Mouse (Mus musculus) forebrain, embryonic 10.5 days (tissue): ENCODE measurements at regions not wholly inside any gene's neighbourhood (a gene's known extent, or its start where the extent isn't known, plus 50 kb on each side); places are given as distances from the start of the nearest gene placed in this dataset.

Experiments used
- DNase-seq: peaks from one replicate; pipeline ENCODE4 v3.0.0-alpha.2; 2017; ENCODE audit warnings: low spot score; ENCODE audit errors: extremely low spot score
- H3K27ac ChIP-seq: fragments of 300-500 bp; sonication (generic); 2 replicates; pipeline ENCODE4 v1.5.1; 2016; ENCODE audit warnings: mild to moderate bottlenecking
- H3K27me3 ChIP-seq: fragments of 300-500 bp; sonication (generic); 2 replicates; pipeline ENCODE4 v1.6.1; 2016; ENCODE audit warnings: mild to moderate bottlenecking; ENCODE audit not compliant: poor library complexity, severe bottlenecking
- H3K36me3 ChIP-seq: fragments of 300-500 bp; sonication (generic); replicated peaks from 2 replicates; pipeline ENCODE4 v1.6.1; 2016; ENCODE audit warnings: mild to moderate bottlenecking, moderate library complexity
- H3K4me1 ChIP-seq: fragments of 300-500 bp; sonication (generic); 2 replicates; pipeline ENCODE4 v1.6.1; 2016
- H3K4me3 ChIP-seq: fragments of 300-500 bp; sonication (generic); 2 replicates; pipeline ENCODE4 v1.5.1; 2016; ENCODE audit warnings: mild to moderate bottlenecking, moderate library complexity
- H3K9me3 ChIP-seq: fragments of 300-500 bp; sonication (generic); 2 replicates; pipeline ENCODE4 v1.6.1; 2016; ENCODE audit warnings: mild to moderate bottlenecking, moderate library complexity
- WGBS: fragments of 180-500 bp; shearing (Covaris S2); methylation state at CpG from one replicate; pipeline ENCODE4 v1.1.7; 2016; 5-methylcytosine and 5-hydroxymethylcytosine counted together

DNA sequence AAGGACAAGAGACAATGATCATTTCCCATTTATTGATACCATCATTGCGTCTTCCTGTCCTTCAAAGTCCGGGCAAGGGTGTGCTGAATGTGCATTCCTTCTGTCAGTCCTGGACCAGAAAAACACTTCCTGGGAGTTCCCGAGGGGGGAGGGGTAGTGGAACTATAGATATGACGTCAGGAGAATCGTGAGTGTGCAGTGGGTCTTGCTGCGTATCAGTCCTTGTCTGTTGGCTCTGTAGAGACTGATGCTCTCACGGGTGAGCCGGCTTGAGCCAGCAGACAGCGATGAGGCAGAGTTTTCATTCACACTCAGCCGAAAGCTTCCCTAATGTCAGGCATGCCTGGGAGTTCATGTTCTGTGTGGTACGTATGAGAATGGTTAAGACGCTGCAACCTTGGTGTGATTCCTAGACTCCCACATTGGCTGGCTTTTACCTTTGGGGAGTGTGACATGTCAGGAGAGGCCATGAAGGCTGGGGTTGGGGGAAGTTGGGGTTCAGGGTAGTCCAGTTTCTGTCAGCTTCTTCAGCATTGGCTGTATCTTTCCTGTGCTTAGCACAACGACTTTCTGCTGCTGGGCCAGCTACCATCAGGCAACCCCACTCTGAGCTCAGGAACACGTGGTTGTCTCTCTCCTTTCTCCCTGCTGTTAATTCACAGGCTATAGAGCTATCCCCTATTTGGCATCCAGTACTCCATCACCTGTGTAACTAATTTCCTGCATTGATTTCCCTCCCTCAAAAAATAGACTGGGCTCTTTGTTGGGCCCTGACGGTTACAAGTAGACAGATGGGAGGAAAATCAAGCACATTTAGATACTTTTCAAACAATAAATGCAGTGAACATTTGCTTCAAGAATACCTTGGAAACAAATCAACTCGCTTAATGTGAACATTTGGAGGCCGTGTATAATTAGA, 203.2 kb upstream of the Daam1 start:
- Histone ChIP-seq H3K27me3 (no peaks in the 10 kb centered on the region), H3K27ac (no peak overlapping the region), H3K36me3 (no peaks in the 10 kb centered on the region), H3K9me3 (no peaks in the 10 kb centered on the region), H3K4me3 (no peak overlapping the region), H3K4me1 (0 out of 2 replicates have a peak, but pooled peaks cover 8% of the 10 kb centered on the region)
- DNase-seq, result no peak
- WGBS, result 82% methylated on average over 17 of the region's 17 CpGs

DNA sequence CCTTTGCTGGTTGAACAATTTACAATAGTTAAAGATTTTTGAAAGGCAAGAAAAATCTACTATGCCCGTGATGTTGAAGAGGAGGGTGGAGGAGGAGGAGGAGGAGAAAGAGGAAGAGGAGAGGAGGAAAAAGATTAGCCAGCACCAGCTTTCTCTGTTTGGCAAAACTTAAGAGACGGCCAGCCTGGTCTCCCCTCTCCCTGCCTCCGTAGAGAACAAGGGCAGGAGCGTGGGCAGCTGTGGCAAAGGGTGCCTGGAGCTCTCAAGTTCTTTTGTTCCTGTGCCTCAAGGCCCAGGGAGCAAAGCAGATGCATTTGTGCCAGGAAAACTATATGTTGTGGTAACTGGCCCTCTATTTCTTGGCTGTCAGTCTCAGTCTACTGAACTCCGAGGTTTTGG, 202.5 kb upstream of the Daam1 start:
- H3K27ac ChIP-seq, result no peak overlapping the region
- H3K27me3 ChIP-seq, result no peaks in the 10 kb centered on the region
- no peak overlapping the region for H3K4me3 ChIP-seq
- 77% methylated on average over 5 of the region's 5 CpGs for WGBS
- H3K9me3 ChIP-seq, result no peaks in the 10 kb centered on the region
- H3K36me3 ChIP-seq, result no peaks in the 10 kb centered on the region
- DNase-seq, result no peak
- H3K4me1 ChIP-seq, result 0 out of 2 replicates have a peak, but pooled peaks cover 8% of the 10 kb centered on the region

DNA sequence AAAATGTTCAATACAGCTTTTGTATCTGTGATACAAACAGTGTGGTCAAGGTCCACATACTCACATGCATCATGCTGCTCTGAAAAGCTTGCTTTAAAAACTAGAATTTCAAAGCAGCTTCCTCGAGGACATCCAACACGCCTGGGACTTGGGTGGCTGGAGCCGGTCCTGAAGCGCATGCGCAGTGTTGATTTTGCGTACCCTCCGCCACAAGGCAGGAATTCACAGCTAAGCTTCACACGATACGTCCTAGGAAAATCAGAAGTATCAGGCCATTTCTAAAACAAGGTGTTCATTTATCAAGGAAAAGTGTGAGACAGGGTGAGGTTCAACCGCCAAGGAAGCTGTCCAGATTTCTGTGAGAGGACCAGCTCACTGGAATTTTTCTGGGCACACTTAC, 202.1 kb upstream of the Daam1 start:
- H3K4me3 ChIP-seq, result no peak overlapping the region
- H3K36me3 ChIP-seq, result no peaks in the 10 kb centered on the region
- H3K27me3 ChIP-seq, result no peaks in the 10 kb centered on the region
- H3K9me3 ChIP-seq, result no peaks in the 10 kb centered on the region
- WGBS, result 94% methylated on average over 10 of the region's 10 CpGs
- DNase-seq, result no peak
- H3K4me1 ChIP-seq, result 0 out of 2 replicates have a peak, but pooled peaks cover 8% of the 10 kb centered on the region
- no peak overlapping the region for H3K27ac ChIP-seq

DNA sequence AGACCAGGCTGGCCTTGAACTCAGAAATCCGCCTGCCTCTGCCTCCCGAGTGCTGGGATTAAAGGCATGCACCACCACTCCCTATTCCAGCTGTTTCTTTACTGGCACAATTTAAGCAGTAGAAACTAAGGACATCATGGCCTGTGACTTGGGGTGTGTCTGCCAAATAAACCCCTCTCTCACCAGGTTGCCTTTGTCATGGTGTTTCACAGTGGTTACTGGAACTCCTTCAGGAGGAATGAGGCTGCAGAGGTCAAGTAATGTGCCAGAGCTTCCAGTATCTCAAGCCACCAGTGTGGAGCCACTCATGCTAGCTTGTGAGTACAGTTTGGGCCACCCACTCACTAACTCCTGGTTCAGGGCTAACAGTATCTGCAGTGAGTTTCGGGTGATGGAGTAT, 200.5 kb upstream of the Daam1 start:
- no peak overlapping the region for H3K27ac ChIP-seq
- H3K36me3 ChIP-seq, result no peaks in the 10 kb centered on the region
- WGBS, result 90% methylated on average over 3 of the region's 3 CpGs
- no peak for DNase-seq
- H3K4me3 ChIP-seq, result no peak overlapping the region
- no peaks in the 10 kb centered on the region for H3K9me3 ChIP-seq
- H3K4me1 ChIP-seq, result no peaks in the 10 kb centered on the region
- no peaks in the 10 kb centered on the region for H3K27me3 ChIP-seq

DNA sequence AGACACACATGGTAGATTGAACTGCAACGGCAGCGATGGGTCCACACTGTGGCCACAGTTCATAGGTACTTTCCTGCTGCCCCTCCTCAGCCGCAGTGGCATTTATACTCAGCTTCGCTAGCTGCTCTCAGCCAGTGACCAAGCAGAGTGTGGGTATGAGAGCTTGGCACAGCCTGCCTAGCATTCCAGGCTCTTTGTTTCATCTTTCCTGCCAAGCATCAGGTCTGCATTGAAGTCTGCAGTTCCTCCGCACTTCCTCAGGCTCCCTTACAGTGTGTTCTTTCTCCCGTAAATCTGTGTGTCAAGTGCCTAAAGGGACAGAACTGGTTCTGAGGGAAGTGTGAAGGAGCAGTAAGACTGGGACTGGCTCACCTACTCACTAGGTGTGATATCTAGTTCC, 194.6 kb upstream of the Daam1 start:
- Histone ChIP-seq H3K36me3 (no peaks in the 10 kb centered on the region), H3K4me3 (no peak overlapping the region), H3K27ac (no peak overlapping the region), H3K4me1 (peaks cover 10% of the 10 kb centered on the region; the same call in 1 of the 2 replicates), H3K9me3 (no peaks in the 10 kb centered on the region), H3K27me3 (peaks cover 27% of the 10 kb centered on the region)
- no peak for DNase-seq
- 91% methylated on average over 6 of the region's 6 CpGs for WGBS

DNA sequence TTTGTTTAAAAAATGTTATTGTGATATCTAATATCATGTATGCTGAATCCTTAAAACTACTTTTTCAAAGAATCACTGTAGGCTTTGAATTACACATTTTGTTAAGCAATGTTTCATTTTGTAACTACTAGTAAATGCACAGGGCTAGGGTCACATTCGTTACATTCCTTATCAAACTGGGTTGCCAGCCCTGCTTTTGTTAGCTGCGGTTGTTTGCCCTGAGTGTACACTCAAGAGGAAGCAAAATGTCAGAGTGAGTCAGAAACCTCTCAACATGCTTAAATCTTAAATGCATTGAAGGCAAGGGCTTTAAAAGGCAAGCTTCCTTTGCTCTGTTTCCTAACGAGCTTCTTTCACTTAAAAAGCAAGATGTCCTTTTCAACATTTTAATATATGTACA, 193.6 kb upstream of the Daam1 start:
- H3K9me3 ChIP-seq, result no peaks in the 10 kb centered on the region
- no peak for DNase-seq
- H3K4me3 ChIP-seq, result no peak overlapping the region
- H3K36me3 ChIP-seq, result no peaks in the 10 kb centered on the region
- H3K27ac ChIP-seq, result no peak overlapping the region
- WGBS, result 68% methylated on average over 3 of the region's 3 CpGs
- peaks cover 27% of the 10 kb centered on the region for H3K27me3 ChIP-seq
- peaks cover 10% of the 10 kb centered on the region; the same call in 1 of the 2 replicates for H3K4me1 ChIP-seq

DNA sequence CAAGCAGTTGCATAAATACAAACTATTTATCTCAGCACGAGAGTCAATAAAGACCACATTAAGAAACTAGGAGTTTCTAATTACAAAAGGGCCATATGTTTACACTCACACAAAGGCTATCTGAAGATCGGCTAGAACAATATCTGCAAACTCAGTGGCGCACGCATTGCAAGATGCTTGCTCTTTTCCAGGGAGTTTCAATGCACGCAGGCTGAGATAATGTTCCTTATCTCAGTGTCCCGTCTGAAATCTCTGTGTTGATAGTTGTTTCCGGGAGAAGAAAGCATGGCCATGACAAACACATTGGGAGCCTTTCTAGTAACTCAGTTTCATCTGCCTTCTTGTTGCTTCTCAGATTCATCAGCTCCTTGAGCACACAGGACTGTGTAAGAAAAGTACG, 192.6 kb upstream of the Daam1 start:
- DNase-seq, result no peak
- peaks cover 27% of the 10 kb centered on the region for H3K27me3 ChIP-seq
- no peak overlapping the region for H3K4me3 ChIP-seq
- no peak overlapping the region for H3K27ac ChIP-seq
- 54% methylated on average over 8 of the region's 8 CpGs for WGBS
- H3K4me1 ChIP-seq, result peaks cover 10% of the 10 kb centered on the region; the same call in 1 of the 2 replicates
- H3K36me3 ChIP-seq, result no peaks in the 10 kb centered on the region
- H3K9me3 ChIP-seq, result no peaks in the 10 kb centered on the region

DNA sequence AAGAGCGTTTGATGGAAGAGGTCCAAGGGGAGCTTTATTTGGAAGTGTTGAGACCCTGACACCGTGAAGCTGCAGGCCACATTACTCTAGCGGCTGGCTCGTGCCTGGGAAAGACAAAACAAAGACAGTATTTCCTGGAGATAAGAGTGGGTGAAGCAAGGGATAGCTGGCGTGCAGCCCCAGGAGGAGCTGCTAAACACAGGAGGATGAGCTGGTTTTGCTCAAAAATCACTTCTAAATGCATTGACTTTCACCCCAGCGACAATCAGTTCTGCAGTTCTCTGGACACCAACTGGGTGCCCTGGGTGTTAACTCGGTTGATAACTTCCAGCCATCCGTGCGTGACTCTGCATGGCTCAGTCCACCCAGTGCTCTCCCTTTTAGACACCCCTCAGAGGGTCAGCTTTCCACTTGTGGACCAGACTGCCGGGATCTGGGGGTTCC, 190.8 kb upstream of the Daam1 start:
- DNase-seq, result no peak
- Histone ChIP-seq H3K4me1 (peaks cover 10% of the 10 kb centered on the region; the same call in 1 of the 2 replicates), H3K27ac (no peak overlapping the region), H3K27me3 (peaks cover 27% of the 10 kb centered on the region), H3K4me3 (no peak overlapping the region), H3K9me3 (no peaks in the 10 kb centered on the region), H3K36me3 (no peaks in the 10 kb centered on the region)
- WGBS, result 83% methylated on average over 10 of the region's 10 CpGs

DNA sequence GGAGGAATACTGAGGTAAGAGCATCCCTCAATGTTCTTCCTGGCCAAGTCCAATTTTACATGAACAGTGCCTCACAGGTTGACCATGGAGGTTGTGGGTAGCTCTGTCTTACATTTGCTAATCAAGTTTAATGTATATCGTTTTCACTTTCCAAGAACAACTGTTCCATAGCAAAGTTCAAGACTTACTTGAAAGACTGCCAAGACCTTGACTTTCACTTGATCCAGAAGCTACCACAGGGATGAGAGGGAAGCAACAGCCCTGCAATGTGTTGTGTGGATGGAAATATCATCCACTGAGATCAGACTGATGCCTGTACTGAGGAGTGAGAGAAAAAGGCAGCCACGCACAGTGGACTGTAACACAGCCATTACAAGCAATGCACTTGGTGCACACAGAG, 189.4 kb upstream of the Daam1 start:
- no peak for DNase-seq
- no peak overlapping the region for H3K4me3 ChIP-seq
- peaks cover 10% of the 10 kb centered on the region; the same call in 1 of the 2 replicates for H3K4me1 ChIP-seq
- 90% methylated on average over 2 of the region's 2 CpGs for WGBS
- H3K36me3 ChIP-seq, result no peaks in the 10 kb centered on the region
- peaks cover 23% of the 10 kb centered on the region for H3K27me3 ChIP-seq
- H3K27ac ChIP-seq, result no peak overlapping the region
- H3K9me3 ChIP-seq, result no peaks in the 10 kb centered on the region

DNA sequence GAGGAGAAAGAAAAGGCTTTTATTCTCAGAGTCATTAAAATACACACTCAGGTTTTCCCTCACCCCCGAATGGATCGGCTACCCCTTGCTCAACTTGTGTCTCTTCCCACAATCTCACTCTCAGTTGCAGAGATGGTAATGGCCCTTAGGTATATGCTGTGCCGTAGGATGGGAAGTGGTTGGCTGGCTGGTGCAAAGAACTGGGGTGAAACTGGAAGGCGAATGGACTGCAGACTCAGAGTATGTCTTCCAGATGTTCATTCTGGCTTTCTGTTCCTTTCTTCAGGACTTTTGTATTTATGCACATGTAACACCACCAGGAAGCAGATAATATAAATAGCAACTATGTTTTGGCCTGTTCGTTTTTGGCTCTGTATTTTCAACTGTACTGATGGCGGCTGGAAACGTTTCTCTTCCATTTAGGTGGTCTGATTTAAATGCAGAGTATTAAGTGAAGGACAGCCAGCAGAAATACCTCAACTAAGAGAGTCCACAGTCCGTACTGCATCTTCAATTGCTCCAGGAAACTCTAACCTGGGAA, 188.0 kb upstream of the Daam1 start:
- H3K4me3 ChIP-seq, result no peak overlapping the region
- no peaks in the 10 kb centered on the region for H3K36me3 ChIP-seq
- WGBS, result 90% methylated on average over 8 of the region's 8 CpGs
- no peak overlapping the region for H3K27ac ChIP-seq
- peaks cover 18% of the 10 kb centered on the region for H3K27me3 ChIP-seq
- no peaks in the 10 kb centered on the region for H3K9me3 ChIP-seq
- no peak for DNase-seq
- H3K4me1 ChIP-seq, result peaks cover 6% of the 10 kb centered on the region; the same call in 1 of the 2 replicates

DNA sequence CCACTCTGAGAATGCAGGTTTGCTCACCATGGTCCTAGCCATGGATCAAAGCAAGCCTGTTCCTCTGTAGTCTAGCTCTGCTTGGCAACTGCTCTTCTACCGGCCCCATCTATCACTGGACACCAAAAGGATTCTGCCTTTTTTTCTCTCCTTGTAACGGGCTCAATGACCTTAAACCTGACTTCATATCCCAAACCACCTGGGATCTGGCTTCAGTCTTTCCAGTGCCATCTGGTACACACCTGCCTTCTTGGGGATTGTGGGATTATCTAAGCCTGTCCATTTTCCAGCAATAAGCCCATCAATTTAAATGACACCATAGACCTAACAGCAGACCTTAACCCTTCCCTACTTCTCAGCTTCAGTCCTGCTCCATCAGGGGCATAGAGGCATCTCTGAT, 179.6 kb upstream of the Daam1 start:
- DNase-seq, result no peak
- 87% methylated on average over 2 of the region's 2 CpGs for WGBS
- H3K36me3 ChIP-seq, result no peaks in the 10 kb centered on the region
- H3K9me3 ChIP-seq, result no peaks in the 10 kb centered on the region
- no peak overlapping the region for H3K4me3 ChIP-seq
- no peaks in the 10 kb centered on the region for H3K4me1 ChIP-seq
- no peaks in the 10 kb centered on the region for H3K27me3 ChIP-seq
- H3K27ac ChIP-seq, result no peak overlapping the region

DNA sequence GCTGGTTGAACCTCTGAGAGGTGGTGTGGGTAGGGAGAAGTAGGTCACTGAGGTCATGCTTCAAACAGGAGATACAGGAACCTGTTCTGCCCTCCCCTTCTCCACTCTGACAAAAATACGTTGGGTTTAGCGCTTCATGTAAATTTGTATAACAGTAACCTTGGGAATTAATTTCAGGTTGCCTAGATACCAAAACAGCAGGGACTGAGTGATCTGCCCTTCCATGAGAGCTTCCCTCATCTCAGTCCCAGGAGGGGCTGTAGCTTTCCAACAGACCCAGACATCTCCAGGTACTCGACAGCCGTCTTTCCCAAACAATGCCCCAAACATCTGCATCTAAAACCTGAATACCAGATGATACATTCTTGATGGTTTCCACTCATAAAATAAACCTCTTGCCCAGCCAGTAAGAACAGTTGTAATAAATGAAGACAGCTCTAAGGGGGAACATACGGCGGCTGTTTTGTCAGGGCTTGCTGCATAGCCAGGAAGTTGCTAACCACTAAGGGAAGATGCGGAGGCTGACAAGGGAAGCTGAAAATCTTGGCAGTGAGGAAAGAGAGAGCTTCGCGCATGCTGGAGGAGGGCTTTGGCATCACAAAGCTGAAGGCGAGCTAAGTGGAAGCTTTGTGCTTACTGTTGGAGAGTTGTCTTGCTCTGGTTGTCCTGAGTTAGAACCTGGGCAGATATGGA, 137.4 kb upstream of the Daam1 start:
- Histone ChIP-seq H3K9me3 (no peaks in the 10 kb centered on the region), H3K27me3 (no peaks in the 10 kb centered on the region), H3K27ac (no peak overlapping the region), H3K4me1 (no peaks in the 10 kb centered on the region), H3K4me3 (no peak overlapping the region), H3K36me3 (no peaks in the 10 kb centered on the region)
- 87% methylated on average over 10 of the region's 10 CpGs for WGBS
- no peak for DNase-seq

DNA sequence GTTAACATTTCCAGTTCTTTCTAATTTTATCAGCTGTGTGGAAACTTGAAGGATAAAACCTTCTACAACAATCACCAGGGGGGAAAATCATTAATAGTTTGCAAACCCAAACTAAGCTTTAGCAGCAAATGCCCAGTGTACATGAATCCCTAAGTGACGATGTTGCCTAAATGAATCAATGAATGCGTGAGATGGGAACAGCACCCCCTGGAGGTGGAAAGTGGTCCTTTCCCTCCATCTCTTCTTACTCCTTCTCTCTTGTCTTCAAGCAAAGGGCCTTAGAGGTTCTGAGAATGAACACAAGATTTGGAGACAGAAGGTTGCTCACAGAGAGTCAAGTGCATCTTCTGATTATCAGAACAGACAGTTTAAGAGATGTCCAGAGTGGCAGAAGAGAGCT, 129.1 kb upstream of the Daam1 start:
- peaks cover 7% of the 10 kb centered on the region; the same call in 1 of the 2 replicates for H3K9me3 ChIP-seq
- no peak for DNase-seq
- 88% methylated on average over 2 of the region's 2 CpGs for WGBS
- H3K4me1 ChIP-seq, result no peaks in the 10 kb centered on the region
- H3K27ac ChIP-seq, result no peak overlapping the region
- H3K27me3 ChIP-seq, result no peaks in the 10 kb centered on the region
- H3K4me3 ChIP-seq, result no peak overlapping the region
- no peaks in the 10 kb centered on the region for H3K36me3 ChIP-seq
